Mouse (Mus musculus) macrophage (primary cell): ENCODE results near the gene Gapt. TPM values are rescaled to one million over a fixed set of nuclear protein-coding genes. Genes with fewer than 3 reads are reported as not detected.
"Not testable (repeated sequence)": the region's sequence is repeated elsewhere in the genome, so short reads cannot be mapped to it uniquely, and the experiment has no call there.

Experiments used
- H3K27ac ChIP-seq: fragments of 350-480 bp; formaldehyde crosslinking; 2 replicates; pipeline ENCODE4 v1.9.0; 2021
- H3K36me3 ChIP-seq: fragments of 350-480 bp; formaldehyde crosslinking; 2 replicates; pipeline ENCODE4 v1.9.0; 2021; ENCODE audit errors: inconsistent target
- H3K4me3 ChIP-seq: fragments of 350-480 bp; formaldehyde crosslinking; 2 replicates; pipeline ENCODE4 v1.9.0; 2021; ENCODE audit errors: inconsistent target
- H3K79me2 ChIP-seq: fragments of 350-480 bp; formaldehyde crosslinking; 2 replicates; pipeline ENCODE4 v1.9.0; 2021; ENCODE audit errors: inconsistent target
- WGBS: methylation state at CpG from one replicate; pipeline ENCODE4 v1.1.7; 2026; ENCODE audit warnings: inconsistent platforms; ENCODE audit not compliant: missing documents; 5-methylcytosine and 5-hydroxymethylcytosine counted together
- polyA plus RNA-seq: library from polyadenylated mRNA; stranded (reverse); fragments of 250-400 nt; gene quantifications from 3 replicates; pipeline ENCODE4 v1.2.4, GENCODE M21; 2018; ENCODE audit warnings: inconsistent platforms
- total RNA-seq, 78 experiments: library from RNA; depleted of rRNA; stranded (reverse); fragments of 250-400 nt; gene quantifications; 1 replicate in 9 of 78; 2 replicates in 24 of 78; 3 replicates in 43 of 78; 4 replicates in 2 of 78; pipeline ENCODE4 v1.2.4; 2018; ENCODE audit warnings: inconsistent platforms in 56 of 78

Gapt gene
- 1 to 10 TPM in 3 of 26 experiments, under 1 TPM in 10, not detected in 13; 0.21 to 1.8 (median 0.69) TPM for total RNA-seq (2018; cell fraction: chromatin; rRNA removed)
- total RNA-seq (2018; cell fraction: cytosol; rRNA removed), result 1 to 10 TPM in 25 of 26 experiments, under 1 TPM in 1; 0.96 to 7.0 (median 4.5) TPM
- total RNA-seq (2018; cell fraction: nucleus; rRNA removed), result 1 to 10 TPM in 16 of 26 experiments, under 1 TPM in 9, not detected in 1; 0.25 to 7.6 (median 2.3) TPM
- 2.7 to 6.5 TPM (median 3.2 TPM) in 3 replicates for polyA plus RNA-seq

- 0% methylated on average over 2 of the region's 2 CpGs for WGBS
- Histone ChIP-seq H3K79me2 (peaks cover 16% of the 10 kb centered on the region), H3K27ac (peak within 1 kb of the TSS; percentile 17), H3K36me3 (0 out of 2 replicates have a peak, but pooled peaks cover 4% of the 10 kb centered on the region), H3K4me3 (peak within 1 kb of the TSS; percentile 34)
These were observed at the start of gene Gapt for GRCm38 (mm10) chr13:110356941-110357340. TSS of gene Gapt (minus strand) at chr13:110357199.

- Histone ChIP-seq H3K27ac (no peak overlapping the region), H3K36me3 (0 out of 2 replicates have a peak, but pooled peaks cover under 1% of the 10 kb centered on the region), H3K4me3 (no peak overlapping the region), H3K79me2 (no peaks in the 10 kb centered on the region)
- 93% methylated on average over 5 of the region's 5 CpGs for WGBS
These were observed 49.2 kb upstream of the Gapt start for GRCm38 (mm10) chr13:110406152-110406551.

GRCm38 (mm10) chr13:110404686-110405085 lies 47.7 kb upstream of the Gapt start:
- WGBS, result 83% methylated on average over 4 of the region's 5 CpGs
- H3K4me3 ChIP-seq, H3K27ac ChIP-seq: not testable (repeated sequence)

GRCm38 (mm10) chr13:110404059-110404458 lies 47.1 kb upstream of the Gapt start:
- Histone ChIP-seq H3K27ac (no peak overlapping the region), H3K79me2 (no peaks in the 10 kb centered on the region), H3K4me3 (no peak overlapping the region), H3K36me3 (peaks cover 21% of the 10 kb centered on the region)
- 92% methylated on average over 8 of the region's 8 CpGs for WGBS

More at GRCm38 (mm10) chr13:110404686-110405085, 47.7 kb upstream of the Gapt start:
- not testable (repeated sequence) for H3K79me2 ChIP-seq
- H3K36me3 ChIP-seq, result peaks cover 15% of the 10 kb centered on the region

GRCm38 (mm10) chr13:110401877-110402276 lies 44.9 kb upstream of the Gapt start:
- peaks cover 9% of the 10 kb centered on the region; the same call in 1 of the 2 replicates for H3K79me2 ChIP-seq
- H3K27ac ChIP-seq, result no peak overlapping the region
- 100% methylated on average over 2 of the region's 2 CpGs for WGBS
- H3K36me3 ChIP-seq, result peaks cover 42% of the 10 kb centered on the region
- H3K4me3 ChIP-seq, result no peak overlapping the region

- Histone ChIP-seq H3K4me3 (no peak overlapping the region), H3K27ac (no peak overlapping the region), H3K36me3 (peaks cover 42% of the 10 kb centered on the region), H3K79me2 (peaks cover 14% of the 10 kb centered on the region; the same call in 1 of the 2 replicates)
- WGBS, result 84% methylated on average over 3 of the region's 3 CpGs
These were observed 44.4 kb upstream of the Gapt start for GRCm38 (mm10) chr13:110401443-110401842.

- Histone ChIP-seq H3K4me3 (no peak overlapping the region), H3K79me2 (peaks cover 29% of the 10 kb centered on the region), H3K36me3 (peaks cover 42% of the 10 kb centered on the region), H3K27ac (no peak overlapping the region)
- 90% methylated on average over 24 of the region's 24 CpGs for WGBS
These were observed 41.7 kb upstream of the Gapt start for GRCm38 (mm10) chr13:110398513-110399270.

- 94% methylated on average over 8 of the region's 8 CpGs for WGBS
- no peak overlapping the region for H3K4me3 ChIP-seq
- H3K27ac ChIP-seq, result no peak overlapping the region
- peaks cover 29% of the 10 kb centered on the region for H3K79me2 ChIP-seq
- peaks cover 42% of the 10 kb centered on the region for H3K36me3 ChIP-seq
These were observed 40.8 kb upstream of the Gapt start for GRCm38 (mm10) chr13:110397750-110398149.

- 19% methylated on average over 20 of the region's 21 CpGs for WGBS
- Histone ChIP-seq H3K4me3 (peak overlapping the region; percentile 69), H3K27ac (peak overlapping the region; percentile 63), H3K79me2 (peaks cover 29% of the 10 kb centered on the region), H3K36me3 (peaks cover 42% of the 10 kb centered on the region)
These were observed 39.1 kb upstream of the Gapt start for GRCm38 (mm10) chr13:110395916-110396685.

- peak overlapping the region; percentile 69 for H3K4me3 ChIP-seq
- 3% methylated on average over 41 of the region's 41 CpGs for WGBS
- H3K79me2 ChIP-seq, result peaks cover 29% of the 10 kb centered on the region
- peak overlapping the region; percentile 63 for H3K27ac ChIP-seq
- H3K36me3 ChIP-seq, result peaks cover 34% of the 10 kb centered on the region
These were observed 38.3 kb upstream of the Gapt start for GRCm38 (mm10) chr13:110395179-110395794.

GRCm38 (mm10) chr13:110394291-110395178 lies 37.5 kb upstream of the Gapt start, which contains the start of gene Plk2:
TSS of gene Plk2 (plus strand) at chr13:110395046.
- H3K27ac ChIP-seq, result peak within 1 kb of the TSS; percentile 63
- H3K36me3 ChIP-seq, result peaks cover 26% of the 10 kb centered on the region
- peak within 1 kb of the TSS; percentile 69 for H3K4me3 ChIP-seq
- peaks cover 29% of the 10 kb centered on the region for H3K79me2 ChIP-seq
- WGBS, result under 1% methylated on average over 68 of the region's 71 CpGs

- Histone ChIP-seq H3K4me3 (no peak overlapping the region), H3K36me3 (peaks cover 8% of the 10 kb centered on the region; the same call in 1 of the 2 replicates)
- 46% methylated on average over 2 of the region's 3 CpGs for WGBS
These were observed 35.6 kb upstream of the Gapt start for GRCm38 (mm10) chr13:110392631-110393030.

GRCm38 (mm10) chr13:110392210-110392609 lies 35.2 kb upstream of the Gapt start:
- 24% methylated on average over 5 of the region's 8 CpGs for WGBS

More at GRCm38 (mm10) chr13:110392631-110393030, 35.6 kb upstream of the Gapt start:
- Histone ChIP-seq H3K79me2 (peaks cover 28% of the 10 kb centered on the region), H3K27ac (no peak overlapping the region)

More at GRCm38 (mm10) chr13:110392210-110392609, 35.2 kb upstream of the Gapt start:
- Histone ChIP-seq H3K36me3 (peaks cover 4% of the 10 kb centered on the region; the same call in 1 of the 2 replicates), H3K27ac (no peak overlapping the region), H3K4me3 (no peak overlapping the region), H3K79me2 (peaks cover 23% of the 10 kb centered on the region)
